In the genomic region with DNA sequence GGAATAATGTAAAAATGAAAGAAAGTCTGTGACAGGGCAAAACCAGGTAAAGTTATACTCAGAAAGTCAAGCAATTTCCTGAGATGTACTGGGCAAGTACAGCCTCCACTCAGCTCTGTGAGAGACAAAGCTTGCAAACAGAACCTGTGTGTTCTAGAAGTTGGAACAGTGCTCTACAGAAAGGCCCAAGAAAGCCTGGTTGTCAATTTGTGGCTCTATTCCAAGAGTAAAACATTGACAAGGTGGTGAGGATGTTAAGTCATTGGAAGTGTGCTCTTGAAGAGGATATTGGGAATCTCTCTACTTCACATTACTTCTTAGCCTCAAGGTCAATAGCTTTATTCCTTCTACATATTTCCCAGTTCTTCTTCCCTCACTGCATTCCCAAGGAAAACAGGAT, we compare ENCODE assay signal across 15 mouse cellular contexts.
"Had no signal": no experiment of that assay in that cellular context is flagged by ENCODE, and none has a peak within 500 bp of the region (broad histone marks: within the 10 kb centered on the region; RNA-seq: fewer than 3 reads in every experiment).

No protein-coding gene starts in this region.

- H3K9ac ChIP-seq: neural tube, embryonic 15.5 days; stomach, embryonic 15.5 days had no signal

- H3K27me3 ChIP-seq: neural tube, embryonic 15.5 days; stomach, embryonic 15.5 days had no signal

- H3K4me3 ChIP-seq: neural tube, embryonic 15.5 days; stomach, embryonic 15.5 days had no signal

- H3K9me3 ChIP-seq: neural tube, embryonic 15.5 days; stomach, embryonic 15.5 days had no signal

- H3K36me3 ChIP-seq: neural tube, embryonic 15.5 days; stomach, embryonic 15.5 days had no signal

- H3K4me1 ChIP-seq: neural tube, embryonic 15.5 days; stomach, embryonic 15.5 days had no signal

- H3K4me2 ChIP-seq: neural tube, embryonic 15.5 days; stomach, embryonic 15.5 days had no signal

- H3K27ac ChIP-seq: neural tube, embryonic 15.5 days; stomach, embryonic 15.5 days; stomach, postnatal 0 days had no signal

- DNase-seq: retina, postnatal 1 day; right cerebral cortex, adult 18-20 months; right cerebral cortex, postnatal 14 days; right cerebral cortex, postnatal 25 days; right cerebral cortex, postnatal 4 days; spleen, adult 18-20 months; thymus, adult 18-20 months; thymus, adult 2 months; thymus, postnatal 14 days; thymus, postnatal 25 days; thymus, postnatal 36 days; thymus, postnatal 4 days had no signal
